Mouse (Mus musculus): ENCODE results near the gene Ppox. TPM values are rescaled to one million over a fixed set of nuclear protein-coding genes. Genes with fewer than 3 reads are reported as not detected.

The Ppox gene
- total and polyA plus RNA-seq, 3 experiments = 27.0 to 168 (median 53.0) TPM

GRCm38 (mm10) chr1:171234126-171234525 is 46.9 kb downstream of the Ppox start, which contains the start of gene Fcer1g:
Gene Fcer1g (minus strand): TSS chr1:171234365.
- H3K4me3 ChIP-seq (ENCODE audit: low read depth, low read length) = no peak within 1 kb of the TSS; the same call in 1 of the 2 replicates
- DNase-seq (ENCODE audit: low spot score) = no peak
- peaks cover 62% of the 10 kb centered on the region for H3K36me3 ChIP-seq (replicated peaks)
- TF ChIP-seq GATA1 (IDR thresholded peaks at IDR 0.05; ENCODE audit: borderline replicate concordance, low read length) (no peak), POLR2AphosphoS5 (IDR thresholded peaks at IDR 0.05; ENCODE audit: insufficient replicate concordance, low read depth, low read length) (no peak), CTCF (IDR thresholded peaks at IDR 0.05; ENCODE audit: low read depth, low read length) (no peak), TAL1 (conservative IDR thresholded peaks at IDR 0.05; ENCODE audit: low read depth, low read length) (no peak)
- H3K4me1 ChIP-seq (ENCODE audit: insufficient read depth, low read depth, low read length) = peaks cover 20% of the 10 kb centered on the region
- ATAC-seq (ENCODE audit: extremely low read depth, insufficient number of reproducible peaks, low FRiP score, poor library complexity, severe bottlenecking) = no peak
- H3K9me3 ChIP-seq (replicated peaks) = no peaks in the 10 kb centered on the region
- peaks cover 3% of the 10 kb centered on the region; the same call in 1 of the 2 replicates for H3K27me3 ChIP-seq (ENCODE audit: insufficient read depth, low read length)

GRCm38 (mm10) chr1:171232800-171233730 is 47.9 kb downstream of the Ppox start:
- H3K36me3 ChIP-seq (replicated peaks) = peaks cover 51% of the 10 kb centered on the region
- ATAC-seq (ENCODE audit: extremely low read depth, insufficient number of reproducible peaks, low FRiP score, poor library complexity, severe bottlenecking) (no peak), DNase-seq (ENCODE audit: low spot score) (no peak)
- H3K27me3 ChIP-seq (ENCODE audit: insufficient read depth, low read length) = peaks cover 3% of the 10 kb centered on the region; the same call in 1 of the 2 replicates
- peaks cover 20% of the 10 kb centered on the region for H3K4me1 ChIP-seq (ENCODE audit: insufficient read depth, low read depth, low read length)
- TF ChIP-seq POLR2AphosphoS5 (IDR thresholded peaks at IDR 0.05; ENCODE audit: insufficient replicate concordance, low read depth, low read length) = no peak
- TF ChIP-seq GATA2 (IDR thresholded peaks at IDR 0.05; ENCODE audit: borderline replicate concordance, low read depth, low read length) = no peak
- no peak for TF ChIP-seq TAL1 (conservative IDR thresholded peaks at IDR 0.05; ENCODE audit: low read depth, low read length)
- no peak overlapping the region for H3K4me3 ChIP-seq (ENCODE audit: low read depth, low read length)
- no peaks in the 10 kb centered on the region for H3K9me3 ChIP-seq (replicated peaks)

- H3K4me3 ChIP-seq (ENCODE audit: low read depth, low read length) = no peak overlapping the region
- TF ChIP-seq GATA2 (IDR thresholded peaks at IDR 0.05; ENCODE audit: borderline replicate concordance, low read depth, low read length) (no peak), GATA1 (IDR thresholded peaks at IDR 0.05; ENCODE audit: borderline replicate concordance, low read length) (no peak), CTCF (IDR thresholded peaks at IDR 0.05; ENCODE audit: low read depth, low read length) (no peak), POLR2AphosphoS5 (IDR thresholded peaks at IDR 0.05; ENCODE audit: insufficient replicate concordance, low read depth, low read length) (no peak), TAL1 (conservative IDR thresholded peaks at IDR 0.05; ENCODE audit: low read depth, low read length) (no peak)
These were observed 48.6 kb downstream of the Ppox start for GRCm38 (mm10) chr1:171232348-171232747.

GRCm38 (mm10) chr1:171231844-171232243 is 49.1 kb downstream of the Ppox start:
- TF ChIP-seq GATA2 (IDR thresholded peaks at IDR 0.05; ENCODE audit: borderline replicate concordance, low read depth, low read length) (no peak), CTCF (IDR thresholded peaks at IDR 0.05; ENCODE audit: low read depth, low read length) (no peak), POLR2AphosphoS5 (IDR thresholded peaks at IDR 0.05; ENCODE audit: insufficient replicate concordance, low read depth, low read length) (no peak), GATA1 (IDR thresholded peaks at IDR 0.05; ENCODE audit: borderline replicate concordance, low read length) (no peak), TAL1 (conservative IDR thresholded peaks at IDR 0.05; ENCODE audit: low read depth, low read length) (no peak)
- no peak overlapping the region for H3K4me3 ChIP-seq (ENCODE audit: low read depth, low read length)
- H3K9me3 ChIP-seq (replicated peaks) = no peaks in the 10 kb centered on the region
- peaks cover 39% of the 10 kb centered on the region for H3K36me3 ChIP-seq (replicated peaks)
- DNase-seq (ENCODE audit: low spot score) = no peak
- peak; percentile 19; the same call in 1 of the 2 replicates for ATAC-seq (ENCODE audit: extremely low read depth, insufficient number of reproducible peaks, low FRiP score, poor library complexity, severe bottlenecking)
- peaks cover 20% of the 10 kb centered on the region for H3K4me1 ChIP-seq (ENCODE audit: insufficient read depth, low read depth, low read length)
- H3K27me3 ChIP-seq (ENCODE audit: insufficient read depth, low read length) = peaks cover 3% of the 10 kb centered on the region; the same call in 1 of the 2 replicates

More at GRCm38 (mm10) chr1:171232348-171232747, 48.6 kb downstream of the Ppox start:
- Histone ChIP-seq H3K27me3 (ENCODE audit: insufficient read depth, low read length) (peaks cover 3% of the 10 kb centered on the region; the same call in 1 of the 2 replicates), H3K36me3 (replicated peaks) (peaks cover 44% of the 10 kb centered on the region), H3K4me1 (ENCODE audit: insufficient read depth, low read depth, low read length) (peaks cover 20% of the 10 kb centered on the region), H3K9me3 (replicated peaks) (no peaks in the 10 kb centered on the region)
- DNase-seq (ENCODE audit: low spot score) (no peak), ATAC-seq (ENCODE audit: extremely low read depth, insufficient number of reproducible peaks, low FRiP score, poor library complexity, severe bottlenecking) (no peak)

- Histone ChIP-seq H3K4me3 (ENCODE audit: low read depth, low read length) (no peak overlapping the region), H3K27me3 (ENCODE audit: insufficient read depth, low read length) (peaks cover 6% of the 10 kb centered on the region), H3K9me3 (replicated peaks) (no peaks in the 10 kb centered on the region), H3K4me1 (ENCODE audit: insufficient read depth, low read depth, low read length) (peaks cover 20% of the 10 kb centered on the region), H3K36me3 (replicated peaks) (peaks cover 24% of the 10 kb centered on the region)
- no peak for TF ChIP-seq POLR2AphosphoS5 (IDR thresholded peaks at IDR 0.05; ENCODE audit: insufficient replicate concordance, low read depth, low read length)
- DNase-seq (ENCODE audit: low spot score) = no peak
- ATAC-seq (ENCODE audit: extremely low read depth, insufficient number of reproducible peaks, low FRiP score, poor library complexity, severe bottlenecking) = no peak
These were observed 50.8 kb downstream of the Ppox start for GRCm38 (mm10) chr1:171230215-171230614.

GRCm38 (mm10) chr1:171229750-171230149 is 51.2 kb downstream of the Ppox start:
- DNase-seq (ENCODE audit: low spot score) = no peak
- TF ChIP-seq POLR2AphosphoS5 (IDR thresholded peaks at IDR 0.05; ENCODE audit: insufficient replicate concordance, low read depth, low read length) = no peak
- peaks cover 20% of the 10 kb centered on the region for H3K36me3 ChIP-seq (replicated peaks)
- ATAC-seq (ENCODE audit: extremely low read depth, insufficient number of reproducible peaks, low FRiP score, poor library complexity, severe bottlenecking) = no peak
- H3K9me3 ChIP-seq (replicated peaks) = no peaks in the 10 kb centered on the region
- H3K27me3 ChIP-seq (ENCODE audit: insufficient read depth, low read length) = peaks cover 6% of the 10 kb centered on the region
- H3K4me1 ChIP-seq (ENCODE audit: insufficient read depth, low read depth, low read length) = peaks cover 19% of the 10 kb centered on the region
- no peak overlapping the region for H3K4me3 ChIP-seq (ENCODE audit: low read depth, low read length)

All from G1E (cell line).